Mouse (Mus musculus) NIH3T3 (cell line): ENCODE measurements around the gene Kank2.

ENCODE experiments used
- DNase-seq: peaks from one replicate; pipeline ENCODE4 v3.0.0-alpha.2; 2012; ENCODE audit warnings: low read depth

The Kank2 gene

GRCm38 (mm10) chr9:21717015-21717414 is 81.5 kb downstream of the Kank2 start:
- no peak for DNase-seq
